Mouse (Mus musculus): ENCODE measurements around the gene Haus3.

DNA sequence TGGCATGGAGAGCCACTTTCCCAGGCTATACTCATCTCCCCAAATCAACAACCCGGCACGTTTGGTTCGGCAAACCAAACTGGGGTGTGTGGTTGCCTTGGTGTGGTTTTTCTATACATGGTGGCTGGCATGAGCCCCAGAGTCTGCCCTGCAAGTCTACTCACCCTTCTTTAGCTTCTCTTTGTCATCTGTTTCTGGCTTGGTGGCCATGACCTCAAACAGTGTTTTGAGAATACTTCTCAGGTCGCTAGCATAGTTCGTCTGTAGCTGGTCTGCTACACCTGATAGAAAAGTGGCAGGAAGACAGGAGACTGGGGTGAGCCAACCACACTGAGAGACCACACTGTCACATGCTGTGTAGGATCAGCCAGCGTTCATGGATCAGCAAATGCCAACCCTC is 29.3 kb upstream of the Haus3 start:
- TF ChIP-seq CTCF (IDR thresholded peaks at IDR 0.05; ENCODE audit: low read depth, low read length) (no peak), POLR2A (IDR thresholded peaks at IDR 0.05; ENCODE audit: extremely low read depth, insufficient read depth, low read length) (no peak)
